ENCODE assay signal across 17 mouse cellular contexts in genomic region chr5:66807737-66808136, GRCm38 (mm10).
"Had no signal": no experiment of that assay in that cellular context is flagged by ENCODE, and none has a peak within 500 bp of the region (broad histone marks: within the 10 kb centered on the region; RNA-seq: fewer than 3 reads in every experiment).

No protein-coding gene starts in this region.

- H3K4me2 ChIP-seq: lung, embryonic 15.5 days; midbrain, embryonic 11.5 days; midbrain, embryonic 13.5 days; midbrain, embryonic 15.5 days; neural tube, embryonic 12.5 days; stomach, embryonic 15.5 days had no signal

- H3K36me3 ChIP-seq: lung, embryonic 15.5 days; midbrain, embryonic 13.5 days; midbrain, embryonic 15.5 days; neural tube, embryonic 12.5 days; stomach, embryonic 15.5 days had no signal

- DNase-seq: lung, adult 2 months; lung, postnatal 14 days; lung, postnatal 36 days; right cerebral cortex, postnatal 14 days; thymus, adult 2 months; thymus, postnatal 25 days; thymus, postnatal 4 days had no signal

- H3K4me3 ChIP-seq: lung, embryonic 15.5 days; megakaryocyte, embryonic 14.5 days; midbrain, embryonic 13.5 days; midbrain, embryonic 15.5 days; neural tube, embryonic 12.5 days; stomach, embryonic 15.5 days had no signal

- H3K4me1 ChIP-seq: megakaryocyte, embryonic 14.5 days; stomach, embryonic 15.5 days had no signal

- H3K9ac ChIP-seq: lung, embryonic 15.5 days; midbrain, embryonic 13.5 days; midbrain, embryonic 15.5 days; neural tube, embryonic 12.5 days; stomach, embryonic 15.5 days had no signal

- H3K27ac ChIP-seq: lung, embryonic 15.5 days; macrophage; midbrain, embryonic 13.5 days; midbrain, embryonic 15.5 days; neural tube, embryonic 12.5 days; stomach, embryonic 15.5 days; stomach, postnatal 0 days had no signal

- H3K27me3 ChIP-seq: lung, embryonic 15.5 days; megakaryocyte, embryonic 14.5 days; midbrain, embryonic 13.5 days; midbrain, embryonic 15.5 days; neural tube, embryonic 12.5 days; stomach, embryonic 15.5 days had no signal

- H3K9me3 ChIP-seq: lung, embryonic 15.5 days; midbrain, embryonic 13.5 days; midbrain, embryonic 15.5 days; neural tube, embryonic 12.5 days; stomach, embryonic 15.5 days had no signal

- ATAC-seq: lung, postnatal 0 days; midbrain, embryonic 15.5 days had no signal
